Mouse (Mus musculus): ENCODE data around the gene Twsg1.

The Twsg1 gene

DNA sequence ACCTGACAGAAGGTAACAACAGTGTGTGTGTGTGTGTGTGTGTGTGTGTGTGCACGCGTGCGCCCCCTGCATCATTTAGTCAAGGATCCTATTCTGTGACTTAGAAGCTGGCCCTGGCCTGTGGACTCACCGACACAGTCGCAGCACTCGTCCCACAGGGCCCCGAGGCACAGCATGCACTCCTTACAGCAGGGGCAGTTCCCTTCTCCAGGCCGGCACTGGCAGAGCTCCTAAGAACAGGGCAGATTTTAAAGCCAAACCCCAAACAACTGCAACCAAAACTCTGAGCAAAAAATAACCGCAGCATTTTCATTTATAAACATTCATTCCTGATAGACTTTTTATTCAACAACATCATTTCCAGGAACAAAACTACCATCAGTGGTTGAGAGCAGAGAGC lies 13.4 kb downstream of the Twsg1 start:
- no peak for DNase-seq (ENCODE audit: extremely low read depth, insufficient read length, low spot score)

DNA sequence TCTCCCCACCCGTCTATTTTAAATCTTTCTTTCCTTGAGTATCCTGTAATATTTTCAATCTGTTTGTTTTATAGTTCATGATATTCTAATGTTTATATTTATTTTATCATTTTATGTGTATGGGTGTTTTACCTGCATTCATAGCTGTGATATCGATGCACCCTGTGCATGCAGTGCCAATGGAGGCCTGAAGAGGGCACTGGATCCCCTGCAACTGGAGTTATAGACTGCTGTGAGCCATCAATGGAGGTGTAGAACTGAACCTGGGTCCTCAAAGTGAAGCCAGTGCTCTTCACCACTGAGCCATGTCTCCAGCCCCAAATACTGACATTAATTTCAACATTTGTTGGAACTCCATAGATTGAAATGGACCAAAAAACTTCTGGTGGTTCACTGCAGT lies 17.3 kb downstream of the Twsg1 start:
- no peak for DNase-seq (ENCODE audit: extremely low read depth, insufficient read length, low spot score)

DNA sequence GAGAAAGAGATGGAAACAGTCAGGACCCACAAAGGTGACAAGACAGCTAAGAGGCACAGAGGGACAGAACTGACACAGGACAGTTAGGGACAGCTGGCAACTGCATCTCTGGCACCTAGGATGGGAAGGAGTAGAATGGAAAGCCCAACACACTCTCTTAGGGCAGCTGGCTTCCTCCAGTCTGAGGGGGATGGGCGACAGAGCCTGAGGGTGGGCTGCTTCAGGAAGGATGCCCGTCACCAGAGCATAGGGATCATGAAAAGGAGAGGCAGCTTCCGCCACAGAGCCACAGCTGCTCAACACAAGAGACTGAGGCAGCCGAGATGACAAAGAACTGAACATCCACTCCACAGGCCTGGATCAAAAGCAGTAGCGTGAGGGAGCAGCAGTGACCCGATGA lies 19.5 kb downstream of the Twsg1 start:
- no peak for DNase-seq (ENCODE audit: extremely low read depth, insufficient read length, low spot score)

DNA sequence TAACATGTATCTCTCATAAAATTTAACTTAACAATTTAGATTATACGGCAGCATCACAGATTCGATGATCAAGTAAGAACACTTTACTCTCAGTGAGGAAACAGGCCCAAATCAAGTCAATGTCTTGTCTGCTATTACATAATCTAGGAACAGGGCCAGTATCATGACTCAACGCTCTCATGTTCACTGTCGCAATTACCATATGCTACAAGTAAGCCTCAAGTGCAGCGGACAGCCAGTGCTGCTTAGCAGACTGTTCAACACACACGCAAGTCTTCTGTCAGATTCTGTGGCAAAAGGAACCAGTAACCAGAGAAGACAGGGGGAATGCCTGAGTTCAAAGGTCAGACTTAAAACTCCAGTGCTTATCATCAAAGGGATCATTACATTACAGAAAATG lies 20.1 kb downstream of the Twsg1 start:
- DNase-seq (ENCODE audit: extremely low read depth, insufficient read length, low spot score), result peak; percentile 47

DNA sequence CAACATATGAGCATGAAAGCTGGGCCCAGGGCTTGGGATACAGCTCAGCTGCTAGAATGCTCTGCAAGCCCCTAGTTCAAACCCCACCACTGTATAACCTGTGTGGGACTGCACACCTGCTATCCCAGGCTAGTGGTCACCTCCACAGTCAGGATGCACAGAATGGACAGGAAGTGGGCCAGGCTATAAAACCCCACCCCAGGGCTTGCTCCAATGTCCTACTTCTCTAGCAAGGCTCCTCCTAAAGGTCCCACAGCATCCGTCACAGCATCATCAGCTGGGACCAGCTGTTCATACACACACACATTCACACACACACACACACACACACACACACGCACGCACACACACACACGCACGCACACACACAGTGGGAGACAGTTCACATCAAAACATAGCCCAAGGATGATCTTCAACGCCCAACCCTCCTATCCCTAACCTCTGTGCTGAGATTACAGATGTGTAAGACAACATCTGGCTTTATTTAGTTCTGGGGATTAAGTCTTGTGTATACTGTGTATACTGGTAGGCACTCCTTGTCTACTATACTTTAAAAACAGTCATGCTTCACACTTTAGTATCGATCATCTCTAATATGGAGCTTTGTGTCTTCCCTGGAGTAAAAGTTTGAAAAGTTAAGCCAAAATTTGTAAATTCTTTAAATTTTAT lies 20.7 kb downstream of the Twsg1 start:
- no peak for DNase-seq (ENCODE audit: extremely low read depth, insufficient read length, low spot score)

DNA sequence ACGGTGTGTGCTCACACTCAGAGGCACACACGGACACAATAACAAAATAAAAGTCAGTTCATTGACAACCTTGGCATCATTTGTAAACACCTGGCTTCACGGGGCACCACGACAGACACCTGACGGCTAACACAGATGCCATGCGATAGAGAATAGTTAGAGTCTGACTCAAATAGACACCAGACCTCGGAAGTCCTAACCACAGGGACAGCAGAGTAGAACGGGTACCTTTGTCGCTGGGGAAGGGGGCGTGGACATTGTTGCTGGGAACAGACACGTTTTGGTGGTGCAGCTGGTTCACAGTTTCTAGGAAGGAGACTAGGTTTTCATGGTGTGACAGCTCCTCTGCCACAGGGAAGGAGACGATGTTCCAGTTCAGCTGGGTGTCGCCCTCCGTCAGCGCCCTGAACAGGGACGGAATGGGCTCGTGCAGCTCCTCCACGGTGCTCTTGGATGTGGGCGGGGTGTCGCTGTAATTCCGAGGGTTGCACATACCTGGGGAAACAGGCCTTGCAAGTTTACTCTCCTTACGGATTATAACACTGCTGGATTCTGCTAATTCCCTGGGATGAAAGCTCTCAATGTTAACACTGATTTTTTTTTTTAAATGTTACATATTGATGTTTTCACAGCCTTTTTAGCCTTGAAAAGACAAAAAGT lies 21.6 kb downstream of the Twsg1 start:
- no peak for DNase-seq (ENCODE audit: extremely low read depth, insufficient read length, low spot score)

DNA sequence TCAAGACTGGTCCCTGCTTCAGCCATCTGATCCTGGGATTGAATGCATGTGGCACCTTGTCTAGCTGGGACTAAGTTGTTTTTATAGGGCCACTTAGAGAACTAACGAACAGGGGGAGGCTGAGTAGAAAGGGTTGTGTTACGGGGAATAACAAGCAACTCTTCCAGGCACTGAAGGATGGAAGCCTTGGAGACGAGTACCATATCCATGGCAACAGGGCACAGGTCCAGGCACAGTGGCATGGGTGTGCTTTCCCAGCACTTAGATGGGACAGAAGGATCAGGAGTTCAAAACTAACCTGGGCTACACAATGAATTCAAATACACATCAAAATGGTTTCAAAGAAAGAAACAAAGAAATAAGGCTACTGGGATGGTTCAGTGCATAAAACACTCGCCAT lies 23.9 kb downstream of the Twsg1 start:
- DNase-seq (ENCODE audit: extremely low read depth, insufficient read length, low spot score), result no peak

DNA sequence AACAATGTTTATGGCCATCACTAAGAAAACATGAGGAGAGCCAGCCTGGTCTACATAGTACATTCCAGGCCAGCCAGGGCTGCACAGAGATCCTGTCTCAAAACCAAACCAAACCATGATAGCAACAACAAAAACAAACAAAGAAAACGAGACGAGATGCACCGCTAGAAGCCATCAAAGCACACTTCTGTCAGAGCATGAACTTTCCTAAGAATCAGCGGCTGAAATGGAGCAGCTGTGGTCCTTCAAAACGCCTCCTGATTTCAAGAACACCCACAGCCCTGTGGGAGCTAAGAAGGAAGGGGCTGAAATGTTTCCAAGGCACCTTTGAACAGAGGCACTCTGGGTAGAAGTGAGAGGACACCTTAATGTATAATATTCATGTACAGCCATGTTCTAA lies 26.8 kb downstream of the Twsg1 start:
- DNase-seq (ENCODE audit: extremely low read depth, insufficient read length, low spot score), result no peak

DNA sequence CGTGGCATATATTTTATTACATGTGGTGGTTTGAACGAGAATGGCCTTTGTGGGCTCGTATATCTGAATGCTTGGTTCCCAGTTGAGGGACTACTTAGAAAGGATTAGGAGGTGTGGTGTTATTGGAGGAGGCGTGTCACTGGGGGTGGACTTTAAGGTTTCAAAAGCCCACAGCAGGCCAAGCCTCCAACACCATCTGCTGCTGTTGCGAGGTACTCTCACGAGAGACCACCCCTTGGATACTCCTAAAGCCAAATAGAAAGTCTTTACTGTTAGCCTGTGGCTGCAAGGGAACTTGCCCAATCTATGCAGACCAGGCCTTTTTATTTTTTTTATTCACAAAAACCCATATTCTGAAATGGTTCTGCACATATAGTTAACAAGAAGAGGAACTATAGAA lies 29.1 kb downstream of the Twsg1 start:
- no peak for DNase-seq (ENCODE audit: extremely low read depth, insufficient read length, low spot score)

DNA sequence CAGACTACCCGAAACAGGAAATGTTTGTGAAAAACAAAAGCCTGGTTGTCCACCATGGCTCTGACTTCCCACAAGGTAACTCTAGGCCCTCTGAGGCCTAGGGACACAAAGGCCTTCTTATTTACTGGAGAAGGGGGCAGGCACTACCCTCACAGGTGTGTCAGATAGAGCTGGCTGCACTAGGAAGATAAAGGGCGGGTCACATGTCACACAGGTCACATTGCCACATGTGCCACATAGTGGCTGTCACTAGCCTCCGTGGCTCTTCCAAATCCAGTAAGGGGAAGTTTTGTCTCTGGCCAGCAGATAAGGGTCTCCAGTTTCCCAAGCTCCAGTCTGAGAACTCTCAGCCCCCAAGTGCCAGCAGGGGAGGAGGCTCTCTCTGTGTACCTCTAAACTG lies 31.8 kb downstream of the Twsg1 start:
- DNase-seq (ENCODE audit: extremely low read depth, insufficient read length, low spot score), result no peak

DNA sequence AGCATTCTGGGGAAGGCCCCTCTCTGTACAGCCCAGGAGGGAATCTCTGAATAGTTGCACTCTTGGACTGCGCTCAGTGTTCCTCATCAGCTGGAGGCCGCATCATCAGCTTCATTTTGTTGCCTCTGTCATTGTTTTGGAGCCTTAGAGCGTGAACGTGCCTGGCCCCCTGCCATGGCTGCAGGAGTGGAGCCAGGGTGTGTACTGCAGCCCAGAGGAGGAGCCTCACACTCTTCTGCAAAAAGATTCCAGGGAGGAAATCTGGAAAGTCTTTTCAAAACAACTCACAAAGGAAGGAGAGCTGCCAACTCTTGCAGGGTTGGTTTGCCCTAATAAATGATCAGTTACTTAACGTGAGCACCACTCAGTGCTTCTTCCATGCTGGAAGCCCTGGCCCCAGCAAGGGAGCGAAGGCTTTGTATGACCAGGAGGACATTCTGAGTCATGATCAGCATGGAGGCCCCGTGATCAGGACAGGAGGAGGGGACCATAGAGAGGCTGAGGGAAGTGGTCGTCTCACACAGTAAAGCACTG lies 34.8 kb downstream of the Twsg1 start:
- DNase-seq (ENCODE audit: extremely low read depth, insufficient read length, low spot score), result peak; percentile 61

DNA sequence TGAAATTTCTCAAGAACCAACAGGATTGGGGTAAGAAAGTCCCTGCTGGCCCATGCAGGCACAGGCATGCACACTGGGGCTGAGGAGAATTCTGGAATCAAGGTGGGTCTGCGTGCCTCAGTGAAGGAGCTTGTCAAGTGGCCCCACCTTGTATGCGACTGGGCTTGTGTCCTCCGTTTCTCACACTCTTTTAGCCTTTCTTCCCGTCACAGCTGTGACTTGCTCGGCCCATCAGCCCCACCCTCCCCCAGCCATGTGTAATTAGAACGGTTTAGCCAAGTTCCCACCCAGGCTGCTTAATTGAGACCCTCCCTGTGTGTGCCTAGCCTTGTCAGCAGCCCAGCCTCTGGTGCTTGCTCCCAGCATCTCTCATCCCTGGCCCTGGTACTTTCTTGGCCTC lies 36.9 kb downstream of the Twsg1 start:
- DNase-seq (ENCODE audit: extremely low read depth, insufficient read length, low spot score), result no peak

DNA sequence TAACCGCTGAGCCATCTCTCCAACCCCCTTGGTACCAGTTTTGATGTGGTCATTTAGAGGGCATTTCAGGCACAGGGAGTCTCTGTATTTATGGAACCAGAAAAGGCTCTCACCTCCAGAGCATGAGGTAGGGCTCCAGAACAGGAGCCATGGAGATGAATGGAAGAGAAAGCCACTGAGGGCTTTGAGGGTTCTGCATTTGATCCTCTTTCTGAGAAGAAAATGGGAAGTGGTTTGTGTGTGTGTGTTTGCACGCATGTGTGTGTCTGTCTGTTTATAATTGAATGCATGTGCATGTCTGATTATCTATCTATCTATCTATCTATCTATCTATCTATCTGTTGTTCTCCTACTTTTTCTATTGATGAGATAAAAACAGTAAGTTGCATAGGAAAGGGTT lies 38.8 kb downstream of the Twsg1 start:
- no peak for DNase-seq (ENCODE audit: extremely low read depth, insufficient read length, low spot score)

DNA sequence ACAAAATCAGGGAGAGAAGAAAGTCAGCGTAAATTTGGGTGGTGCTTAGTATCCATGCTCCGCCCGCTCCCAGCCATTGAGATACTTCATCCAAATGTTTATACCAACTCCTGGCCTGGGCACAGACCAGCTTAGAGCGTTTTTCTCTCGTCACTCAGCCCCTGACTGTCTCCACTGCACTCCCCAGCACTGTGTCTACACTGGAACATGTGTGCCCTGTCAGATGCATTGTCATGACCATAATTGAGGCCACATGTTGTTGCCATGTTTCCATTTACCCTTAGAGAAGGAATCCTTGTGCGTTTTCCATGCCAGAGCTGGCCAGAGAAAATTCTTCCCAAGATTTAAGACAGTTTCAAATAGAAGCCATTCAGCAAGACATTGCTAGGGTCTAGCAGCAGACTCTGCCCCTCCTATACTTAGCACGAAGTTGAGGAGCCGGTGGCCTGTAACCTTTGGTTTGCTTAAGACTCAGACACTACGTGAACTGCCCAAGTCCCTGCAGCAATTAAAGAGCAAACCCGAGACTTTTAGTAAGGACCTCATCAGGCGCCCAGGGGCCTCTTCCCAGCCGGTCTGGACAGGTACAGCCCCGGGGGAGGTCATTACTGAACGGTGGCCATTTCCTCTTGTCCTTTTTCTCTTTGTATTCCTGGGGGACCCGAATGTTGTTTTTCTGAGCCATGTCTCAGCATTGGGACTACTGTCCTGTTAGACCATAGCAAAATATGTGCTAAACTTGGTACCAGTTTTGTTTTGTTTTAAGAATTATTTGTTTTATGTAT lies 39.5 kb downstream of the Twsg1 start:
- no peak for DNase-seq (ENCODE audit: extremely low read depth, insufficient read length, low spot score)

DNA sequence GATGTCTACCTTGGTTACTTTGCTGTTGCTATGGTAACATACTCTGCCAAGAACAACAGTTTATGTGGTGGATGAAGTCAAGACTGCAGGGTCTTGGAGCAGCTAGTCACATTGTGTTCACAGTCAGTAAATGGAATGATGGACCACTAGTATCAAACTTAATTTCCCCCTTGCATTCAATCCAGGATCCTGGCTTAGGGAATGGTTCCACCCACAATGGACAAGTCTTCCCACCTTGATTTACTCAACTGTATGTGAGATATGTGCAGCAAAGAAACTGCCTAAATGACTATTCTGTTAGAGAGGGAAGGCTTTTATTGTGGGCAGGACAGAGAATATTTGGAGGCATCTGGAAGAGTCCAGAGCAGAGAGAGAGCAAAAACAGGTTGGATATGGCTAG lies 42.8 kb downstream of the Twsg1 start:
- DNase-seq (ENCODE audit: extremely low read depth, insufficient read length, low spot score), result no peak

DNA sequence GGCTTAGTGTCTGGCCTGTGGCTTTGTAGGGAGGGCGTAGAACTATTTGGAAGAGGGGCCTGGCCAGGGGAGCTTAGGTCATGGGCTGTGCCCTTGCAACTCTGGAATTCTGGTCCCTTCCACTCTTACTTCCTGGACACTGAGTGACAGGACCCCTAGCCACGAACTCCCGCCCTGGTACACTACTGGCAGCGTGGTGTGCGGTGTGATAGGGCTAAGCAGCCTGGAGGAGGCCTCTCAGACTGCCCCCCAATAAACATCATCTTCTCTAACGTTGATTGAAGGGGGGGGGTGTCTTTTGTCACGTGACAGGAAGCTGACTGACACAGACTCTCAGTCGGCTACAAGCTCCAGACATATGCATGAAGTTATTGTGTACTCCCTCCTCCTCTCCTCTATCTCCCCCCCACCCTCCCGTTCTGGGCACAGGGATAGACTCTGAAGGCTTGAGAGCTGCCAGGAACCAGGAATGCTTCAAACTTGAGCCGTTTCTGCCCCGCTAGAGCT lies 44.1 kb downstream of the Twsg1 start:
- no peak for DNase-seq (ENCODE audit: extremely low read depth, insufficient read length, low spot score)

DNA sequence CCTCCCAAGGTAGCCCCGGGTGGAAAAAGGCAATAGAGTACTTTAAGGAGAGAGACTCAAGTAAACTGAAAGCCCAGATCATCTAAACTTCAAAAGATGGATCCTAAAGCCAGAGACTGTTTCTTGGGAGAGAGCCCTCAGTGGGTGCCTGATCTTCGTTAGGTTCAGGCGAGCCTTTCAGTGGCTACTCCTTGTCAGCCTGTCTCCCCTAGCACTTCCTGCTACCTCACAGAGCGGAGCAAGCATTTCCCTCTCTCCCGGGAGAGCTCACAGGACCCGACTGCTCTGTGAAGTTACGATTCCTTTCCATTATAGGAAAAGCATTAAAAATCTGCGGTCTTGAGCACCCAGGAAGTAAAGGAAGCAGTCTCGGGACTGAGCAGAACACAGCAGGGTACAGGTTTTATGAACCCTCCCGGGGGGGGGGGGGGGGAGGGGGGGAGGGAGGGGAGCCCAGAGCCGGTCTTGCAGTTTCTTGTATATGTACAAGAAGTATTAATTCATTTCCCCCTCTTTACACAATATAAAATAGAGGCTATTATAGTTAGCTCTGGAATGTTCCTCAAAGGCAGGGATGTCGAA lies 44.6 kb downstream of the Twsg1 start:
- DNase-seq (ENCODE audit: extremely low read depth, insufficient read length, low spot score), result no peak

DNA sequence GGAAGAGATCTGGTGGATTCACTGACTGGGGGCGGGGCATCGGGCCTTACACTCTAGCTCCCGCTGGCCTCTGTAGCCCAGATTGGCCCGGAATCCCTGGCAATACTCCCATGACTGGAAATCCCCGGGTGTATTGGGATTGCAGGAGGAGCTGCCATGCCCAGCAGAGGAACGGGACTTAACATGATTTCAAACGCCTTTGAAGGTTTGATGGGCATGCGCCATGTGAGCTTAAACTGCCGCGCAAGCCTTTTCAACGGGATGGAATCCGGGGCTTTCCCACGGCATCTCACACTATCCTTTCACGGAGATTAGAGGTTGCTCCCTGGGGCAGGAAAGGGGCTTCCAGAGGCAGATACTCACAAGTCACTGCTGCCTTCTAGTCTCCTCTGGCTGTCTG lies 45.8 kb downstream of the Twsg1 start:
- DNase-seq (ENCODE audit: extremely low read depth, insufficient read length, low spot score), result no peak

DNA sequence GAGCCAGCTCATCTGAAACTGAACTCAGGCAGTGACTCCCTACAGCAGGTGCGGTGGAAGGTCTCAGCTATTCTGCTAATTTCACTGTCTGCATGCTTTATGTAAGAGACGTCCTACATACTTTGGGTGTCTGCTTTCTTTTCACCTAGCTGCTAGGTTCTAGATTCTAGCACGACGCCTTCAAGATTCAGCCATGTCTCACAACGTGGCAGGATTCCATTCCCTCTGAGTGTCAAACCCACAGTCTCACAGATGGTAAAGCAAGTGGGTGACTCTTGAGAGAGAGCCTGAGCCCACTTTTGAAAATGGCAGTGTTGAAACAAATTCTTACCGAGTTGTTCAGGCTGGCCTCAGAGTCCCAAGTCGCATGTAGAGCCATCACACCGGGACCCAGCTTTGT lies 47.2 kb downstream of the Twsg1 start:
- DNase-seq (ENCODE audit: extremely low read depth, insufficient read length, low spot score), result no peak

DNA sequence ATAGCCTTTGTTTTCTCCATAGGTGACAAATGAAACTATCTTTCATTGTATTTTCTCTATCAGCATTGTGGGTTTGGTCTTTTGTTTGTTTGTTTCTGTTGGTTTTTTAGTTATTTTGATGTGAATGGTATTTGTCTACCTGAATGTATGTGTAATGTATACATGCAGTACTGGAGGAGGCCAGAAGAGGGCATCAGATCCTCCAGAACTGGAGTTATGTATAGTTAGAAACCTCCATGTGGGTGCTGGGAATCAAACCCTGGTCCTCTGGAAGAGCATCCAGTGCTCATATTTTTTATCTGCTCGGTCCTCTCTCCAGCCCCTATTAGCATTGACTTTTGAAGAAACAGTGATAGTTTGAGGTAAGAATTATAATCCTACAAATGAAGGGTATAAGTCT lies 48.0 kb downstream of the Twsg1 start:
- DNase-seq (ENCODE audit: extremely low read depth, insufficient read length, low spot score), result no peak

DNA sequence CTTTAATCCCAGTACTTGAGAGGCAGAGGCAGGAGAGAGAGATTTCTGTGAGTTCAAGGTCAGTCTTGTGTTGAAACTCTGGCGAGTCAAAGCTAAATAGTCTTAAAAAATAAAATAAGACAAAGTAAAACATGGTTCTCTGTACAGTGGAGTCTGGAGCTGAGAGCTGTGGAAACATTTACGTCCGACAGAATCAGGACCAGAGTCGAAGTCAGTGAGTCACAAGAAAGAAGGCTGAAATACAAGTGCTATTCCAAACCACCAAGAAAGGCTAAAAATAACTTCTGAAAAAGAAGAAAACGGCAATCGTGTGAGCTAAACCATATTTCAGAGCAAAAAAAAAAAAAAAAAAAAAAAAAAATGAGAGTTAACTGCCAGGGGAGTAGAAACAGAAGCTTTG lies 48.7 kb downstream of the Twsg1 start:
- no peak for DNase-seq (ENCODE audit: extremely low read depth, insufficient read length, low spot score)

Data from 3134 (cell line).